14 mouse cellular contexts compared by ENCODE assay signal in genomic region chr17:25045281-25045680, GRCm38 (mm10). TPM values are rescaled to one million over a fixed set of nuclear protein-coding genes. Genes with fewer than 3 reads are reported as not detected.
"Had no signal": no experiment of that assay in that cellular context is flagged by ENCODE, and none has a peak within 500 bp of the region (broad histone marks: within the 10 kb centered on the region; RNA-seq: fewer than 3 reads in every experiment).

No protein-coding gene starts in this region.

- H3K4me1 ChIP-seq: neural tube, embryonic 13.5 days; stomach, embryonic 15.5 days had no signal

- H3K9ac ChIP-seq: liver, embryonic 15.5 days; neural tube, embryonic 13.5 days; stomach, embryonic 15.5 days had no signal

- H3K27me3 ChIP-seq: liver, embryonic 15.5 days; megakaryocyte, embryonic 14.5 days; neural tube, embryonic 13.5 days; stomach, embryonic 15.5 days had no signal

- H3K9me3 ChIP-seq: limb, embryonic 10.5 days; liver, embryonic 15.5 days; megakaryocyte, embryonic 14.5 days; neural tube, embryonic 13.5 days; stomach, embryonic 15.5 days had no signal

- H3K27ac ChIP-seq: left cerebral cortex, adult 2 months; limb, embryonic 10.5 days; liver, embryonic 15.5 days; macrophage; neural tube, embryonic 13.5 days; stomach, embryonic 15.5 days had no signal

- DNase-seq: kidney, adult 11 months; kidney, postnatal 14 days; lung, adult 2 months; right cerebral cortex, postnatal 14 days; thymus, postnatal 36 days had no signal

- H3K4me2 ChIP-seq: liver, embryonic 11.5 days; liver, embryonic 15.5 days; midbrain, embryonic 11.5 days; neural tube, embryonic 13.5 days; stomach, embryonic 15.5 days had no signal

- H3K36me3 ChIP-seq: stomach, embryonic 15.5 days had no signal

- H3K4me3 ChIP-seq: left cerebral cortex, adult 2 months; limb, embryonic 10.5 days; liver, embryonic 15.5 days; megakaryocyte, embryonic 14.5 days; neural tube, embryonic 13.5 days; stomach, embryonic 15.5 days had no signal

RNA-seq across cellular contexts. Expression of gene Tmem204, which starts 38.1 kb away (rescaled TPM):
- polyA plus RNA-seq: macrophage had no signal
